Mouse (Mus musculus) hindbrain, embryonic 15.5 days (tissue): Measurements from ENCODE around the gene Gid8. TPM values are rescaled to one million over a fixed set of nuclear protein-coding genes. Genes with fewer than 3 reads are reported as not detected.
A peak's percentile ranks its signal among the peaks of the same experiment; 100 is the strongest.

Experiments
- ATAC-seq: fragments of 200-750 bp; cut with Nextera tagmentation; 2 replicates; pipeline ENCODE4 v1.8.0; 2017; ENCODE audit warnings: low read depth, moderate number of reproducible peaks, moderate TSS enrichment; ENCODE audit not compliant: low FRiP score
- H3K27ac ChIP-seq: fragments of 300-500 bp; sonication (generic); replicated peaks from 2 replicates; pipeline ENCODE4 v1.5.1; 2015; ENCODE audit warnings: mild to moderate bottlenecking, inconsistent platforms
- H3K27me3 ChIP-seq: fragments of 300-500 bp; sonication (generic); 2 replicates; pipeline ENCODE4 v1.6.1; 2015; ENCODE audit warnings: control low read depth, inconsistent platforms
- H3K36me3 ChIP-seq: fragments of 300-500 bp; sonication (generic); 2 replicates; pipeline ENCODE4 v1.6.1; 2015; ENCODE audit warnings: control low read depth, inconsistent platforms
- H3K4me1 ChIP-seq: fragments of 300-500 bp; sonication (generic); replicated peaks from 2 replicates; pipeline ENCODE4 v1.6.1; 2015; ENCODE audit warnings: control low read depth, inconsistent platforms
- H3K4me2 ChIP-seq: fragments of 300-500 bp; sonication (generic); 2 replicates; pipeline ENCODE4 v1.6.1; 2015; ENCODE audit warnings: moderate library complexity, mild to moderate bottlenecking, inconsistent platforms
- H3K4me3 ChIP-seq: fragments of 300-500 bp; sonication (generic); 2 replicates; pipeline ENCODE4 v1.5.1; 2015; ENCODE audit warnings: mild to moderate bottlenecking, inconsistent platforms
- H3K9ac ChIP-seq: fragments of 300-500 bp; sonication (generic); 2 replicates; pipeline ENCODE4 v1.6.1; 2015; ENCODE audit warnings: inconsistent platforms
- H3K9me3 ChIP-seq: fragments of 300-500 bp; sonication (generic); 2 replicates; pipeline ENCODE4 v1.6.1; 2016; ENCODE audit warnings: control low read depth, inconsistent platforms
- WGBS: fragments of 180-500 bp; shearing (Covaris S2); methylation state at CpG from one replicate; pipeline ENCODE4 v1.1.7; 2015; 5-methylcytosine and 5-hydroxymethylcytosine counted together
- polyA plus RNA-seq: library from polyadenylated mRNA; unstranded; fragments of >200 nt; fragmentation: Nextera tagmentation; extraction: Ambion mirVana; gene quantifications from 2 replicates; pipeline ENCODE4 v1.2.1, GENCODE M21; 2015

Gene Gid8
- polyA plus RNA-seq, 1 experiment from 2014 or later: 54.9 TPM

DNA sequence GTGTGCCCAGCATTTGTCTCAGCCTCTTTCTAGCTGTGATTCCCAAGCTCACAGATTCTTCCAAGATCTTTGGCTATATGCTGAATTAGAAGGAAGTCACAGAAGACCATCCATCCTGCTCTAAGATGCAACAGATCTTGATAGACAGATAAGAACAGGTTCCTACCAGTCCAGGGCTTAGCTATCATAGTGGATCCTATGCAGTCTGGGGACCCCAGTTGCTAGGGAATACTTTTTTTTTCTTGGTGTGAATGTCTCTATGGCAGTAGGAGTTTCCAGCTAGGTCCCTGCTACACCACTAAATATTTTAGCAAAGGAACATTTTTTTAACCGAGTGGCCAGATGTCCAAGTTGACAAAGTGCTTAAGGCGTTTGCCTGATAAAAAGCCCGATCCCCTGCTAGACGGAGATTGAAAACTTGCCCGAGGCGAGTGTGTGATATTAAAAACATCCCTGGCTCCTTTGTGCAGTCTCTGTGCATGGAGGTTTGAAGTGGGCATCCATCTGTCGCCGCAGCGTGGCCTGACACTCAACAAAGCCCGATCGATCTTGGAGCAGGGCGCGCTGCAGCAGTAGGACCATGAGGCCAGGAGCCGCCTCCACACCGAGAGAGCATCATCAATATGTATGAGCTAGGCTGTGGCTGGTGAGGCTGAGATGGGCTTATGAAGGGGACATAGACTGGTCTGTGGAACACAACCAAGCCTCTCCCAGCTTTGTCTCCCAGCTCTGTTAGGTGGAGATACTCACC, 48.8 kb downstream of the Gid8 start:
- WGBS: 17% methylated on average over 15 of the region's 15 CpGs
- peaks cover 26% of the 10 kb centered on the region for H3K4me1 ChIP-seq
- no peaks in the 10 kb centered on the region for H3K27me3 ChIP-seq
- H3K4me3 ChIP-seq: no peak overlapping the region
- peak; percentile 49; the same call in 1 of the 2 replicates for ATAC-seq
- H3K9ac ChIP-seq: no peak overlapping the region
- H3K9me3 ChIP-seq: no peaks in the 10 kb centered on the region
- H3K4me2 ChIP-seq: no peak overlapping the region
- no peaks in the 10 kb centered on the region for H3K36me3 ChIP-seq
- H3K27ac ChIP-seq: peak overlapping the region; percentile 39

DNA sequence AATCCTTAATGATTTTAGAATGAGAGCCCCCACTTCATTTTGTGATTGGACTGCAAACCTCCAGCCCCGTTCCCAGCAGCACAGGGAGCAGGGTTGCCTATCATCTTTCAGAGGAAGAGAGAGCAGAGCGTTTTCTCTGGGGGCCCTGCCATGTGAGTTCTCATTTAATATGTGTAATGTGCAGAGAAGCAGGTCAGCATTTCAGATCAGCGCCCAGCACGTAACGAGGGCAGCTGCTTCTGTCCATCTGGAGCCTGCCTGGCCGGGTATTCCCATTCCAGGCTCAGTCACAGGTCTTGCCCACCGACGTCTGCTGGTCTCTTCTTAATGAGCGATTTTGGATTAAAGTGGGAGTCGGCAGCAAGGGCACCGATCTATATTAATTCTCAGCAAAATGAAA, 55.1 kb downstream of the Gid8 start:
- H3K4me1 ChIP-seq: 0 out of 2 replicates have a peak, but pooled peaks cover 8% of the 10 kb centered on the region
- H3K36me3 ChIP-seq: no peaks in the 10 kb centered on the region
- H3K9me3 ChIP-seq: no peaks in the 10 kb centered on the region
- H3K4me2 ChIP-seq: no peak overlapping the region
- no peak overlapping the region for H3K27ac ChIP-seq
- H3K9ac ChIP-seq: no peak overlapping the region
- ATAC-seq: no peak
- no peak overlapping the region for H3K4me3 ChIP-seq
- WGBS: 34% methylated on average over 11 of the region's 11 CpGs
- no peaks in the 10 kb centered on the region for H3K27me3 ChIP-seq

DNA sequence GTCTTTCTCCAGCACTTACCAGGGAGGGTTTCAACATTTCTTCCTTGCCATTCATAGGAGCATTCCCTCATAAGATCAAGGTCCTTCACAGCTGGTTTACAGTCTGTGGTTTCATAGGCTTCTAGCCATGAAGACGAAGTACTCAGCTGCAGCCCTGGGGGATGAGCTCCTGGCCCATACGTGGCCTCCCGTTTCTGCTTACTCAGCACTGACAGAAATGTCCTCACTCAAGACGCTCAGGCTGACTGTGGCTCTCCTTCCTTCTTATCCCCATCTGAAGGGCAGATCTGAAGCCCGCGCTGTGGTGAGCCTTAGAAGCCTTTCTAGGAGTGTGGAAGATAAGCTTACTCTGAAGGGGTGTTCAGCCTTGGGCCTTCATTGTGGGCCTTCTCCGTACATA, 55.8 kb downstream of the Gid8 start:
- no peak overlapping the region for H3K9ac ChIP-seq
- no peaks in the 10 kb centered on the region for H3K9me3 ChIP-seq
- ATAC-seq: no peak
- H3K36me3 ChIP-seq: no peaks in the 10 kb centered on the region
- H3K4me3 ChIP-seq: no peak overlapping the region
- H3K4me2 ChIP-seq: no peak overlapping the region
- H3K27me3 ChIP-seq: no peaks in the 10 kb centered on the region
- WGBS: 59% methylated on average over 7 of the region's 7 CpGs
- 0 out of 2 replicates have a peak, but pooled peaks cover 8% of the 10 kb centered on the region for H3K4me1 ChIP-seq
- H3K27ac ChIP-seq: no peak overlapping the region

Other genes starting within 250 kb of the Gid8 start
- gene Ntsr1, start 210.1 kb upstream of the Gid8 start, polyA plus RNA-seq: 2.7 and 2.8 TPM in 2 replicates
- 38.3 and 40.6 TPM in 2 replicates for gene Mrgbp, start 128.8 kb upstream of the Gid8 start, polyA plus RNA-seq
- gene Ogfr, start 120.9 kb upstream of the Gid8 start, polyA plus RNA-seq: 82.8 and 88.6 TPM in 2 replicates
- gene Col9a3, start 112.3 kb upstream of the Gid8 start, polyA plus RNA-seq: 63.5 and 92.1 TPM in 2 replicates
- gene Tcfl5, start 67.4 kb upstream of the Gid8 start, polyA plus RNA-seq: 0.87 and 0.96 TPM in 2 replicates
- gene Dido1, start 118 bp upstream of the Gid8 start, polyA plus RNA-seq: 24.4 and 27.8 TPM in 2 replicates
- gene Slc17a9, start 15.1 kb downstream of the Gid8 start, polyA plus RNA-seq: 0.29 and 0.33 TPM in 2 replicates
- gene Bhlhe23, start 66.8 kb downstream of the Gid8 start, polyA plus RNA-seq: 0.73 and 5.2 TPM in 2 replicates
- gene Ythdf1, start 210.8 kb downstream of the Gid8 start, polyA plus RNA-seq: 50.1 and 54.9 TPM in 2 replicates
- gene Birc7, start 218.9 kb downstream of the Gid8 start, polyA plus RNA-seq: 0.18 and 0.31 TPM in 2 replicates
- 95.5 and 106 TPM in 2 replicates for gene Nkain4, start 244.6 kb downstream of the Gid8 start, polyA plus RNA-seq